Mouse (Mus musculus) CD4-positive, CD25-positive, alpha-beta regulatory T cell, adult 2 months (primary cell): Measurements from ENCODE around the gene Lgr4.

Source experiments
- DNase-seq: peaks from one replicate; pipeline ENCODE4 v3.0.0-alpha.2; 2012; ENCODE audit warnings: low read depth, low spot score

Gene Lgr4

GRCm38 (mm10) chr2:109949519-109949918, 32.1 kb downstream of the Lgr4 start:
- no peak for DNase-seq

- no peak for DNase-seq
Observed at GRCm38 (mm10) chr2:109950311-109950710, 32.9 kb downstream of the Lgr4 start.

DNA sequence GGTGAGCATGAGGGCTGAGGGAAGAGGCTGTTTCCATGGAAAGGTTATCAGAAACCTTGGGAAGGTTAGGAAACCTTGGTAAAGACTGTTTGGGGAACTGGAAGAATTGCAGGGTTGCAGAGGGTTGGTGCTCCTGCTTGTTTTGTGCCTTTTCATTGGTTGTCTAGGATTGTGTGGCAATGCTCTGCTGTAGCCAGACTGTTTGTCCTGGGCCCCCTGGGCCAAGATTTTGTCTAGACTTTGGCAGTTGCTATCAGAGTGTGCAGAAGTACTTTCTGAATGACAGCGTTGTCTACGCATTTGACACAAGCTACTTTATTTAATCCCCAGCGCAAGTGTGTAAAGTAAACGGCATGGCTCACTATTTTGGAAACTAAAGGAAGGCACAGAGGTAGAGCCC, 33.6 kb downstream of the Lgr4 start:
- no peak for DNase-seq

GRCm38 (mm10) chr2:109953048-109953717, 35.7 kb downstream of the Lgr4 start:
- DNase-seq = no peak

- DNase-seq = no peak
Observed at GRCm38 (mm10) chr2:109953893-109954292, 36.4 kb downstream of the Lgr4 start.

DNA sequence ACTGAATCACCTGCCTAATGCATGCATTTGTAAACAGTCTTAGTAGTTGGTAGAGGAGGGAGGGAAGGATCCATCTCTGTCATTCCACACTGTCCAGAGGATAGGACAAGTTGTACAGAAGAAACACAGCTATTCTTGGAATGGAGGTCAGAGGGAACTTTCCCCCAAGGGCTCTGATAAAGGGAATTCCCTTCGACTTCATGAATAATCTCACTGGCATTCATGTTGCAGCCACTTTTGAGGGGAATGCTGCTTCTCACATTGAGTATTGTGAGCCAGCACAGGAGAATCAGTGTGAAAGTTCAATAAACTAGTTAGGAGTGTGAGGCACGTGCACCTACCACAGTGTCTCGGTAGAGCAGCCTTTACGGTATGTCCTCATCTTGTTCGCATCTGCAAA, 37.6 kb downstream of the Lgr4 start:
- no peak for DNase-seq

GRCm38 (mm10) chr2:109955910-109956309, 38.5 kb downstream of the Lgr4 start:
- no peak for DNase-seq

DNA sequence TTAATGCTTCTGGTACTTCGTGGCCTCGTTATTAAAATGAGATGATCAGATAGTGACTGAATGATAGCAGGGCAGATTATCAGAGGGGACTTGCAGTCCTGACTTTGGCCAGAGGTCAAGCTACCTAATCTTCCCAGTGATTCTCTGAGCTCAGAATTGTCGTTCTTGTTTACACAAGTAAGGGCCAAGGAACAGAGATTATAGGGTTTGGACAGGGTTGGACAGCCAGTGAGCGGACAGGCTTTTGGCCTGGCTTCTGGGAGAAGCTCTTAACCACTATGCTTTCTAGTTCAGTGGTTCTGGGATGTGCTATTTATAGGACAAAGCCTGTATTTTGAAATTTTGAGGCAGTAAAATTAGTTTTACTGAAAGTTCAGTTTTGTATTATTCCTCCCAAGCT, 39.3 kb downstream of the Lgr4 start:
- no peak for DNase-seq

DNA sequence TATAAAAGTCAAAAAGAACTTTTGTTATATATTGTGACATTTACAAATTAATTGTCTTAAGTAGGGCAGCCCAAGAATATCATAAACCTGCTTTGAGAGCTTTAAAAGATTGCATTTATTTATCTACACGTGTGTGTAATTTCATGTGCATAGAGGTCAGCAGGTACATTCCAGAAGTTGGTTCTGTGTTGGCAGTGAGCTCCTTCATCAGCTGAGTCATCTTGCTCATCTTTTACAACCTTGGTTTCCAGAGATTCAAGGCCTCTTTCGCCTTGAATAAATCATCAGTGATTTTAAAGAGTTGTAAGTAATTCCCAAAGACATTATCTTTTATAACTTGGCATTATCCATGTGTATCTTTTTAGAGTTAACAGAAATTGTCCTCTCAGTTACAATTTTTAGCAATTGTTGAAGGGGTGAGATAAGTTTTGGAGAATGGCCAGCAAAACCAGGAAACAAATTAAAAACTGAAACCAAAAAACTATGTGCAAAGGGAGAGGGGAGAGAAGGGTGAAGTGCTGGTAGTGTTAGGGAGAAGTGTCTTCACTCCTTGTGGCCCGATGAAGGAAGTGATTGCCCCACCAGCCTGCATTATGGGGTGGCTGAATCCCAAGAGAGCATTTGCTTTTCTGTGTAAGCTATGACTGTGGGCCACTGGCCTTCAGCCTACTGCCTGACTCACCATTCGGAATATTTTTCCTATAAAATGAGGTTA, 41.4 kb downstream of the Lgr4 start:
- no peak for DNase-seq

GRCm38 (mm10) chr2:109959407-109960075, 42.1 kb downstream of the Lgr4 start:
- no peak for DNase-seq

DNA sequence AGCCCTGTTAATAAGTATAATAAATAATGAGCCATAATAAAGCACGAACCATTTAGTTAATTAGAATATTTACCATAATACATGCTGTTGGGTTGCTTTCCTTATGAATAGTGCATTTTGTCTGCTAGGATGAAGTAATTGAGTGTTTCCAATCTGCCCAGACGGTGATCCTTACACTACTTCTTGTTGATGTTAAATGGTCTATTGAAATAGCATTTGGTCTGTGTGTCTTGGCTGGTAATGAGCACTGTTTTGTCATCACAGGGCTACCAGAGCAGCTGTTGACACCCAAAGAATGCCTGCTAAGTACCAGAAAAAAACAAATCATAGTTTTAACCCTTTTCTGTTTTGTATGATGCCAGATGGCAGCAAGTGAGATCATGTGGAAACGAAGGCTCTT, 42.8 kb downstream of the Lgr4 start:
- no peak for DNase-seq

GRCm38 (mm10) chr2:109961174-109961573, 43.7 kb downstream of the Lgr4 start:
- no peak for DNase-seq

DNA sequence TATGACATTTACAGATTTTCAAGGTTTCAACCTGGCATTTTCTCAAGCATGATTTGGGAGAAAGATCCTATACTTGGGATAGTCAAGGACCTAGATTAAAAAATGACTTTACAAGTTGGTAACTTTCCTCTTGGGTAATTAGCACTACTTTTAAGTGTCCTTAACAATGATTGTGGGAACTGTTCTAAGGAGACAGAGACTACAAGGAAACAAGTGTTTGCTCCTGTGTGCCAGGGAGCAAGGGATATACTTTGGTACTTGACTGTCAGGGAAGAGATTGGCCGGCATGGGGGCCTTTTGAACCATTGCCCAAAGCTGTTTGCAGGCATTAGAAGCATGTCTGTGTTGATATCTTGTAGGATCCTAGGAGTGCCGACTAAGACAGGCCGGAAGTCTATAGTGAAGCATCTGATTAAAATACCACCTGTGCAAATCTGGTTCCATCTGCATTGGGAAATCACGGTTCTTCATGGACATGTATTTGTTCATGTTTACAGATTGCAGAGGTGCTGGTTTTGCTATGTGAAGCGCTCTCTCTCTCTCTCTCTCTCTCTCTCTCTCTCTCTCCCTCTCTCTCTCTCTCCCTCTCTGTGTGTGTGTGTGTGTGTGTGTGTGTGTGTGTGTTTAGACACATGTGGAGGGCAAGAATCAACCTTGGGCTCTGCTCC, 46.3 kb downstream of the Lgr4 start:
- DNase-seq = no peak

GRCm38 (mm10) chr2:109965753-109966420, 48.4 kb downstream of the Lgr4 start:
- DNase-seq = no peak

DNA sequence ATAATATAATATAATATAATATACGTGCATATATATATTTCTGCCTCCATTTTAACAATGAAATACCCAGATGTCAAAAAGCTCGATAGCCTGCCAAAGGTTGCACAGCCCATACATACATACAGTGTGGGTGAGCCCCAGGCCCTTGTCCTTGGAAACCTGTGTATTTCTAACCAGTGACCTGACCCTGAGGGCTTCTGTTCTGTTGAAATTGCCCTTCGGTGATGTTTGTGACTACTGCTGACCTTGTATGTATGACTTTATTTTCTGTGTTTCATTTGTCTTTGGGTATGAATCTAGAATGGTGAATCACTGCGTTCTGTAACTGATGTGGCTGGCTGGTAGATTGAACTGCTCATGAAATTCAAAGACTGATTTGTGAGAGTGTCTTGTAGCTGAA, 49.4 kb downstream of the Lgr4 start:
- no peak for DNase-seq

- DNase-seq = no peak
Observed at GRCm38 (mm10) chr2:109969381-109969780, 51.9 kb downstream of the Lgr4 start.

GRCm38 (mm10) chr2:109969926-109970532, 52.6 kb downstream of the Lgr4 start:
- DNase-seq = no peak

- DNase-seq = no peak
Observed at GRCm38 (mm10) chr2:109970744-109971410, 53.4 kb downstream of the Lgr4 start.

- DNase-seq = no peak
Observed at GRCm38 (mm10) chr2:109972310-109972709, 54.9 kb downstream of the Lgr4 start.

GRCm38 (mm10) chr2:109972922-109973321, 55.5 kb downstream of the Lgr4 start:
- DNase-seq = no peak

GRCm38 (mm10) chr2:109974807-109975206, 57.4 kb downstream of the Lgr4 start:
- no peak for DNase-seq
